Mouse (Mus musculus): Measurements from ENCODE around the gene Trp53. TPM values are rescaled to one million over a fixed set of nuclear protein-coding genes. Genes with fewer than 3 reads are reported as not detected.

Trp53 gene
- polyA plus RNA-seq, 1 experiment from 2014 or later, result 140 TPM

MicroRNAs within 50 kb of the gene (microRNA counts, 519-probe panel; counts per million panel counts)
- microRNA mmu-miR-467f, result 2,297 counts per million, percentile 59 among the panel's probes with 10 or more counts

Other genes starting within 250 kb of the Trp53 start
- gene Rnf227, start 239.9 kb upstream of the Trp53 start, polyA plus RNA-seq (2015; fragmentation: Nextera tagmentation; extraction: Ambion mirVana), result 10.8 and 10.9 TPM in 2 replicates
- 39.9 and 44.1 TPM in 2 replicates for gene Chd3, start 211.0 kb upstream of the Trp53 start, polyA plus RNA-seq (2015; fragmentation: Nextera tagmentation; extraction: Ambion mirVana)
- 154 and 182 TPM in 2 replicates for gene Naa38, start 184.9 kb upstream of the Trp53 start, polyA plus RNA-seq (2015; fragmentation: Nextera tagmentation; extraction: Ambion mirVana)
- 22.7 and 24.8 TPM in 2 replicates for gene Cyb5d1, start 184.7 kb upstream of the Trp53 start, polyA plus RNA-seq (2015; fragmentation: Nextera tagmentation; extraction: Ambion mirVana)
- gene Tmem88, start 182.1 kb upstream of the Trp53 start, polyA plus RNA-seq (2015; fragmentation: Nextera tagmentation; extraction: Ambion mirVana), result 30.7 and 32.1 TPM in 2 replicates
- 23.7 and 24.3 TPM in 2 replicates for gene Kdm6b, start 166.7 kb upstream of the Trp53 start, polyA plus RNA-seq (2015; fragmentation: Nextera tagmentation; extraction: Ambion mirVana)
- 0.77 and 0.87 TPM in 2 replicates for gene Dnah2, start 31.2 kb upstream of the Trp53 start, polyA plus RNA-seq (2015; fragmentation: Nextera tagmentation; extraction: Ambion mirVana)
- gene Efnb3, start 20.2 kb upstream of the Trp53 start, polyA plus RNA-seq (2015; fragmentation: Nextera tagmentation; extraction: Ambion mirVana), result 9.8 and 10.2 TPM in 2 replicates
- gene Wrap53, start 104 bp upstream of the Trp53 start, polyA plus RNA-seq (2015; fragmentation: Nextera tagmentation; extraction: Ambion mirVana), result 25.1 and 25.6 TPM in 2 replicates
- gene Atp1b2, start 25.6 kb downstream of the Trp53 start, polyA plus RNA-seq (2015; fragmentation: Nextera tagmentation; extraction: Ambion mirVana), result 5.8 and 6.8 TPM in 2 replicates
- gene Shbg, start 37.5 kb downstream of the Trp53 start, polyA plus RNA-seq (2015; fragmentation: Nextera tagmentation; extraction: Ambion mirVana), result 0.34 and 0.43 TPM in 2 replicates
- gene Sat2, start 41.7 kb downstream of the Trp53 start, polyA plus RNA-seq (2015; fragmentation: Nextera tagmentation; extraction: Ambion mirVana), result 14.1 and 16.7 TPM in 2 replicates
- 15.6 and 21.2 TPM in 2 replicates for gene Fxr2, start 52.6 kb downstream of the Trp53 start, polyA plus RNA-seq (2015; fragmentation: Nextera tagmentation; extraction: Ambion mirVana)
- gene Sox15, start 75.0 kb downstream of the Trp53 start, polyA plus RNA-seq (2015; fragmentation: Nextera tagmentation; extraction: Ambion mirVana), result 0.20 TPM in 1 of 2 replicates, not detected in the other
- gene Mpdu1, start 82.3 kb downstream of the Trp53 start, polyA plus RNA-seq (2015; fragmentation: Nextera tagmentation; extraction: Ambion mirVana), result 60.9 and 63.4 TPM in 2 replicates
- 13.3 and 14.2 TPM in 2 replicates for gene Cd68, start 85.8 kb downstream of the Trp53 start, polyA plus RNA-seq (2015; fragmentation: Nextera tagmentation; extraction: Ambion mirVana)
- 517 and 559 TPM in 2 replicates for gene Eif4a1, start 92.1 kb downstream of the Trp53 start, polyA plus RNA-seq (2015; fragmentation: Nextera tagmentation; extraction: Ambion mirVana)
- 62.1 and 63.9 TPM in 2 replicates for gene Senp3, start 101.7 kb downstream of the Trp53 start, polyA plus RNA-seq (2015; fragmentation: Nextera tagmentation; extraction: Ambion mirVana)
- 0.33 and 0.54 TPM in 2 replicates for gene Tnfsf13, start 105.4 kb downstream of the Trp53 start, polyA plus RNA-seq (2015; fragmentation: Nextera tagmentation; extraction: Ambion mirVana)
- gene Tnfsf12, start 115.5 kb downstream of the Trp53 start, polyA plus RNA-seq (2015; fragmentation: Nextera tagmentation; extraction: Ambion mirVana), result 6.6 and 7.0 TPM in 2 replicates
- gene Tnfsfm13, start 115.7 kb downstream of the Trp53 start, polyA plus RNA-seq (2015; fragmentation: Nextera tagmentation; extraction: Ambion mirVana), result 2.6 and 3.1 TPM in 2 replicates
- gene Polr2a, start 178.3 kb downstream of the Trp53 start, polyA plus RNA-seq (2015; fragmentation: Nextera tagmentation; extraction: Ambion mirVana), result 18.1 and 19.1 TPM in 2 replicates
- gene Slc35g3, start 181.6 kb downstream of the Trp53 start, polyA plus RNA-seq (2015; fragmentation: Nextera tagmentation; extraction: Ambion mirVana), result 0.15 and 0.16 TPM in 2 replicates
- 2.3 and 2.4 TPM in 2 replicates for gene Zbtb4, start 185.6 kb downstream of the Trp53 start, polyA plus RNA-seq (2015; fragmentation: Nextera tagmentation; extraction: Ambion mirVana)
- gene Chrnb1, start 215.6 kb downstream of the Trp53 start, polyA plus RNA-seq (2015; fragmentation: Nextera tagmentation; extraction: Ambion mirVana), result 3.5 and 4.3 TPM in 2 replicates
- 1.2 and 1.4 TPM in 2 replicates for gene Fgf11, start 221.5 kb downstream of the Trp53 start, polyA plus RNA-seq (2015; fragmentation: Nextera tagmentation; extraction: Ambion mirVana)
- gene Tmem102, start 225.3 kb downstream of the Trp53 start, polyA plus RNA-seq (2015; fragmentation: Nextera tagmentation; extraction: Ambion mirVana), result 31.2 and 31.4 TPM in 2 replicates
- not detected in 2 replicates for gene Gm39566, start 234.9 kb downstream of the Trp53 start, polyA plus RNA-seq (2015; fragmentation: Nextera tagmentation; extraction: Ambion mirVana)
- gene Spem2, start 238.1 kb downstream of the Trp53 start, polyA plus RNA-seq (2015; fragmentation: Nextera tagmentation; extraction: Ambion mirVana), result not detected in 2 replicates
- gene Spem1, start 241.8 kb downstream of the Trp53 start, polyA plus RNA-seq (2015; fragmentation: Nextera tagmentation; extraction: Ambion mirVana), result 0.21 TPM in 1 of 2 replicates, not detected in the other